Mouse (Mus musculus) liver, embryonic 11.5 days (tissue): ENCODE results near the gene Rbm6. TPM values are rescaled to one million over a fixed set of nuclear protein-coding genes. Genes with fewer than 3 reads are reported as not detected.

Experiments used
- ATAC-seq: fragments of 200-750 bp; cut with Nextera tagmentation; replicated peaks from 2 replicates; pipeline ENCODE4 v1.8.0; 2017; ENCODE audit warnings: moderate number of reproducible peaks, mild to moderate bottlenecking, moderate TSS enrichment, moderate library complexity; ENCODE audit not compliant: low FRiP score
- DNase-seq: peaks from one replicate; pipeline ENCODE4 v3.0.0-alpha.2; 2017; ENCODE audit warnings: low spot score
- H3K27ac ChIP-seq: fragments of 300-500 bp; sonication (generic); 2 replicates; pipeline ENCODE4 v1.5.1; 2014; ENCODE audit warnings: mild to moderate bottlenecking, low read depth, low read length, control low read depth
- H3K27me3 ChIP-seq: fragments of 300-500 bp; sonication (generic); replicated peaks from 2 replicates; pipeline ENCODE4 v1.6.1; 2014; ENCODE audit warnings: low read length, mixed read lengths; ENCODE audit not compliant: control insufficient read depth, insufficient read depth
- H3K36me3 ChIP-seq: fragments of 300-500 bp; sonication (generic); 2 replicates; pipeline ENCODE4 v1.6.1; 2014; ENCODE audit warnings: mild to moderate bottlenecking, low read length, moderate library complexity, mixed read lengths; ENCODE audit not compliant: control insufficient read depth, insufficient read depth
- H3K4me1 ChIP-seq: fragments of 300-500 bp; sonication (generic); replicated peaks from 2 replicates; pipeline ENCODE4 v1.6.1; 2014; ENCODE audit warnings: low read length, mixed read lengths; ENCODE audit not compliant: control insufficient read depth, insufficient read depth
- H3K4me2 ChIP-seq: fragments of 300-500 bp; sonication (generic); 2 replicates; pipeline ENCODE4 v1.6.1; 2014; ENCODE audit warnings: mild to moderate bottlenecking, control low read depth, moderate library complexity
- H3K4me3 ChIP-seq: fragments of 300-500 bp; sonication (generic); 2 replicates; pipeline ENCODE4 v1.5.1; 2014; ENCODE audit warnings: low read depth, low read length, control low read depth
- H3K9ac ChIP-seq: fragments of 300-500 bp; sonication (generic); 2 replicates; pipeline ENCODE4 v1.6.1; 2014; ENCODE audit warnings: low read depth, low read length, control low read depth
- H3K9me3 ChIP-seq: fragments of 300-500 bp; sonication (generic); 2 replicates; pipeline ENCODE4 v1.6.1; 2016; ENCODE audit warnings: low read length, inconsistent platforms, mixed read lengths; ENCODE audit not compliant: control insufficient read depth
- WGBS: fragments of 180-500 bp; shearing (Covaris S2); extraction: QIAGEN DNeasy Blood & Tissue Kit; methylation state at CpG from one replicate; pipeline ENCODE4 v1.1.7; 2014; 5-methylcytosine and 5-hydroxymethylcytosine counted together
- polyA plus RNA-seq: library from polyadenylated mRNA; unstranded; fragments of >200 nt; fragmentation: Nextera tagmentation; extraction: Ambion mirVana; gene quantifications from 2 replicates; pipeline ENCODE4 v1.2.1, GENCODE M21; 2014

Gene Rbm6
- polyA plus RNA-seq, 1 experiment from 2014 or later = 60.9 TPM

DNA sequence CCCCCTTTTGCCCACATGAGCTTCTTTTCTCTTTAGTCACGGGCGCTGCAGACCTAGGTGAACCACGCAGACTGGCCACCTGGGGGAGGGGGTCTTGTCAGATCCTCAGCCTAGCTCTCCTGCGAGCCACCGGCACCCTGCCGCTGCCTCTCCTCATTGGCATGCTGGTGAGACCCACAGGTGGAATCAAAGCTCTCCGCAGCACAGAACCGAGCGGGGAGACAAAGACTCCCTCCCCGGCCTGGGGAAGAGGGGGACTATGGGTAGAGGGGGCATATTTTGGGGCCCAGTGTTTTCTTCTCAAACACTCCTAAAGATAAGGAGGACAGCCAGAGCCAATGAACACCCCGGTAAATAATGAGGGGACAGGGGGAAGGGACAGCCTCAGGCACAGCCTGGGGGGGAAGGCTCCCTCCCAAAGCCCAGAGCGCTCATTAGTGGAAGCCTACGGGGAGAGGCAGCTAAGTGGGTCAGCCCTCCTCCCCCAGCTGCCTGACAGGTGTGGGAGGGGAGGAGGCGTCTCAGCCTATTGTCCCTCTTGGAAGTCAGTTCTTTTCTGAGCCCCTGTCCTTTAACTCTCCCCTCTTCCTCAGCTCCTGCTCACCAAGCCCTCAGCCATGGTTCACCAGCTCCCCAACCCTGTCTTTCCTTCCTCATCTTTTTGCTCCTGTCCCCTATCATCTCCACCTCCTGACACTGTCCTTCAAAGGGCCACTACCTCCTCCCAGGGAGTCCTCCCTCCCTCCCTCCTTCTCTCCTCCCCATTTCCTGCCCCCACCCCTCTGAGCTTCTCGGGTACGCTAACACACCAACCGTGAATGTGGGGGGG is 137.5 kb downstream of the Rbm6 start:
- no peaks in the 10 kb centered on the region for H3K9me3 ChIP-seq
- H3K27ac ChIP-seq = no peak overlapping the region
- DNase-seq (no peak), ATAC-seq (no peak)
- H3K36me3 ChIP-seq = peaks cover 9% of the 10 kb centered on the region
- H3K4me1 ChIP-seq = peaks cover 38% of the 10 kb centered on the region
- peak overlapping the region; percentile 40 for H3K4me2 ChIP-seq
- no peak overlapping the region for H3K9ac ChIP-seq
- no peak overlapping the region for H3K4me3 ChIP-seq
- peaks cover 23% of the 10 kb centered on the region for H3K27me3 ChIP-seq
- WGBS = 10% methylated on average over 17 of the region's 17 CpGs

DNA sequence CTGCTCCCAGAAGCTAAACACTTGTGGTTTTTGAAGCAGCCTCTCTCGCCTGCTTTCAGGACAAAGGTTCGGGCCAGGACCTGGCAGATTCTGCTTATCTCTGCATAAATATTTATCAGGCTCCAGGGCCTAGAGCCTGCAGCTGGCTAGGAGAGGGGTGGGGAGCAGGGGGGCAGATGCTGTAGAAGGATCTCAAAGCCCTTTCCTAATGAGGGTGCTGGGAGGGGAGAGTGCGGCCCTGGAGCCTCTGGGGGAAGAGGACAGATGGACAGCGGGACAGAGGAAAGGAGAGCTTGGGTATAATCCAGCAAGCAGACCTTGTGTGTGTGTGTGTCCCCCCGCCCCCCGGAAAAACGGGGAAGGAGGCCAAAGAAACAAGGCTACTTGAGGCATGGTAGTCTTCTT is 138.5 kb downstream of the Rbm6 start:
- H3K4me1 ChIP-seq = peaks cover 41% of the 10 kb centered on the region
- DNase-seq = no peak
- no peak overlapping the region for H3K4me2 ChIP-seq
- no peak for ATAC-seq
- H3K27ac ChIP-seq = no peak overlapping the region
- H3K4me3 ChIP-seq = no peak overlapping the region
- H3K9ac ChIP-seq = no peak overlapping the region
- 24% methylated on average over 7 of the region's 7 CpGs for WGBS
- no peaks in the 10 kb centered on the region for H3K9me3 ChIP-seq
- peaks cover 23% of the 10 kb centered on the region for H3K27me3 ChIP-seq
- peaks cover 4% of the 10 kb centered on the region; the same call in 1 of the 2 replicates for H3K36me3 ChIP-seq

DNA sequence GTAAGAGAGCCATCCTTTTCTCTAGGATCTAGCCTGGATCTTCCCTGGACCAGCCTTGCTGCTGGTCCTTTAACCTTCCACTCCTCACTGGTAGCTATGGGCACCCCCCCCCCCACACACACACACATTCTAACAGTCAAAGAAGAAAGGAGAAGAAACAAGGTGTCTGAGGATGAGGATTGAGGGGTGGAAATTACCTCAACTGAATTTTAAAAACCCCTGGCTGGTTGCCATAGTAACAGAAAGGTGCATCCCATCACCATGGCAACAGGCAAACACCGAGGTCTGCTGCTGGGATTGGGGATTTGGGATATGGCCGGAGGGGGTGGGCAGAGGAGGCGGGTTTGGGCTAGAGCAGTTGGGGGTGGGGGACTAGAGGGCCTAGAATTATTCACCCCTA is 143.3 kb downstream of the Rbm6 start:
- peaks cover 4% of the 10 kb centered on the region; the same call in 1 of the 2 replicates for H3K27me3 ChIP-seq
- H3K36me3 ChIP-seq = no peaks in the 10 kb centered on the region
- H3K27ac ChIP-seq = no peak overlapping the region
- H3K4me2 ChIP-seq = no peak overlapping the region
- H3K9me3 ChIP-seq = no peaks in the 10 kb centered on the region
- H3K4me1 ChIP-seq = peaks cover 18% of the 10 kb centered on the region
- no peak overlapping the region for H3K4me3 ChIP-seq
- WGBS = 46% methylated on average over 3 of the region's 3 CpGs
- ATAC-seq (no peak), DNase-seq (no peak)
- no peak overlapping the region for H3K9ac ChIP-seq

DNA sequence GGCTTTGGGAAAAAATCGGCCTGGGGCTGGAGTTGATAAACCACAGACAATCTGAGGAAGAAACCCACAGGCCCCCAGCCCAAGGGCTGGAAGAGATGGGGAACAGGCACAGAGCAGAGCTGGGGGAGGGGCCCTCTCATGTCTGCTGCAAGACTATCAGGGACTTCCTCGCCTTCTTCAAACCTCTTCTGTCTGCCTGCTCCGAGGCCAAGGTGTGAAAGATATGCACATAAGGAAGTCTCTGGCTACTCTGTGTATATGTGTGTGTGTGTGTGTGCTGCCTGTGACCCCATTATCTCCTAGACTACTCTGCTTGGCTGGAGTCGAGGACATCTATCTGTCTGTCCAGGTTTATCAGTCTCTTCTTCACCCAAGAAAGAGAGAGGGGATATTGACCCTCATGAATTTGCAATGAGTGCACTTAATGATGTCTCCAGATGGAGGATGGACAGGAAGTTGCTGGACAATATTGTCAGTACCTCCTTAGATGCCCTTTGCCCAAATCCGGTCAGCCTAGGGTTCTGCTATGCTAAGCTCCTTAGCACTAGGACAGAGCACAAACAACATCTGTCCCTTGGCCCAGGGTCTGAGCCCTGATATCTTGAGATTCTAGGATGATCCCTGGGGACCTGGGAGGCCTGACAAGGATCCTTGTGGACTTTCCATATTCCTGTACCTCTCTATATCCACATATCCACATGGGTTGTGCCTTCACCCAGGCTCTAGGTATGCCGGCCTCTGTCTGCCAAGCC is 143.9 kb downstream of the Rbm6 start:
- peaks cover 19% of the 10 kb centered on the region for H3K4me1 ChIP-seq
- H3K27me3 ChIP-seq = peaks cover under 1% of the 10 kb centered on the region; the same call in 1 of the 2 replicates
- 0 out of 2 replicates have a peak overlapping the region, but pooled peaks have one; percentile 7 for H3K9ac ChIP-seq
- DNase-seq (no peak), ATAC-seq (0 out of 2 replicates have a peak, but pooled peaks have one; percentile 5)
- no peaks in the 10 kb centered on the region for H3K9me3 ChIP-seq
- H3K4me3 ChIP-seq = no peak overlapping the region
- H3K36me3 ChIP-seq = no peaks in the 10 kb centered on the region
- H3K4me2 ChIP-seq = no peak overlapping the region
- H3K27ac ChIP-seq = no peak overlapping the region
- WGBS = 35% methylated on average over 6 of the region's 6 CpGs

DNA sequence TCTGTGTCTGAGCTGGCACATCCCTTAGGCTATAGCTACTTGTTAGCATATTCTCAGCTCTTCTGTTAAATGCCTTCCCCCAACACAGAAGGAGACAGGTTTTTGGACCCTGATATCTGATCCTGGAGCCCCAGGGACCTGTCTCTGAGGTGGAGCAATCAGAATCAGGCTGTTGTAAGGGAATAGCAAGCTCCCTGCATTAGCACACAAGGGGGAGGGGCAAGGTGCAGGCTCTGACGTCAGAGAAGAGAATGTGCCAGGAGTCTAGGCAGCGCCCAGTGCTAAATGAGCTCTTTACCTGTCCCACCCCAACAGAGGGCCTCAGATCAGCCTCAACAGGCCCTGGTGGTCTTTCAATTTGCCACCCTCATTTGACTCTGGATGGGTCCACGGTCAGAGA is 146.0 kb downstream of the Rbm6 start:
- H3K4me1 ChIP-seq = peaks cover 31% of the 10 kb centered on the region
- no peak for DNase-seq
- no peak overlapping the region for H3K4me3 ChIP-seq
- ATAC-seq = no peak
- H3K9ac ChIP-seq = no peak overlapping the region
- 0 out of 2 replicates have a peak, but pooled peaks cover 11% of the 10 kb centered on the region for H3K27me3 ChIP-seq
- H3K27ac ChIP-seq = no peak overlapping the region
- no peaks in the 10 kb centered on the region for H3K36me3 ChIP-seq
- no peaks in the 10 kb centered on the region for H3K9me3 ChIP-seq
- H3K4me2 ChIP-seq = no peak overlapping the region
- 59% methylated on average over 3 of the region's 3 CpGs for WGBS

DNA sequence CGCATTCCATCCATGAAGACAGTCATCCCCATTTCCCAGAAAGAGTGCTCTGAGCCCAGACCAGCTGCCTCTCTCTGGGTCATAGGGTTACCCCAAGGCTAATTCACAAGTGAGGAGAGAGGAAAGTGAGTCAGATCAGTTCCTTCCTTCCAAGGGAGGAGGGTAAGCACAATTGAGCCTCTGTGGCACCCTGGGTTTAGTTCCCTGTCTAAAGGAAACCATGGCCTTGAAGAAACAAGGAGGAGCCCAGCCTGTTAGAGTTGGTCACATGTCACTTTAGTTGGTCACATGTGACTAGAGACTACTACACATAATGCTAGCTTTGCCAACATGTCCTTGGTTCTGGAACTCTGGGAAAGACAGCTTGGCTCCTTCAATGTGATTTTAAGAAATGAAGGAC is 148.2 kb downstream of the Rbm6 start:
- Histone ChIP-seq H3K9ac (no peak overlapping the region), H3K4me2 (no peak overlapping the region), H3K27ac (peak overlapping the region; percentile 58; the same call in 1 of the 2 replicates), H3K9me3 (no peaks in the 10 kb centered on the region), H3K4me1 (peaks cover 28% of the 10 kb centered on the region), H3K27me3 (0 out of 2 replicates have a peak, but pooled peaks cover 12% of the 10 kb centered on the region), H3K36me3 (no peaks in the 10 kb centered on the region), H3K4me3 (no peak overlapping the region)
- 72% methylated on average over 1 of the region's 1 CpGs for WGBS
- no peak for DNase-seq
- ATAC-seq = no peak

DNA sequence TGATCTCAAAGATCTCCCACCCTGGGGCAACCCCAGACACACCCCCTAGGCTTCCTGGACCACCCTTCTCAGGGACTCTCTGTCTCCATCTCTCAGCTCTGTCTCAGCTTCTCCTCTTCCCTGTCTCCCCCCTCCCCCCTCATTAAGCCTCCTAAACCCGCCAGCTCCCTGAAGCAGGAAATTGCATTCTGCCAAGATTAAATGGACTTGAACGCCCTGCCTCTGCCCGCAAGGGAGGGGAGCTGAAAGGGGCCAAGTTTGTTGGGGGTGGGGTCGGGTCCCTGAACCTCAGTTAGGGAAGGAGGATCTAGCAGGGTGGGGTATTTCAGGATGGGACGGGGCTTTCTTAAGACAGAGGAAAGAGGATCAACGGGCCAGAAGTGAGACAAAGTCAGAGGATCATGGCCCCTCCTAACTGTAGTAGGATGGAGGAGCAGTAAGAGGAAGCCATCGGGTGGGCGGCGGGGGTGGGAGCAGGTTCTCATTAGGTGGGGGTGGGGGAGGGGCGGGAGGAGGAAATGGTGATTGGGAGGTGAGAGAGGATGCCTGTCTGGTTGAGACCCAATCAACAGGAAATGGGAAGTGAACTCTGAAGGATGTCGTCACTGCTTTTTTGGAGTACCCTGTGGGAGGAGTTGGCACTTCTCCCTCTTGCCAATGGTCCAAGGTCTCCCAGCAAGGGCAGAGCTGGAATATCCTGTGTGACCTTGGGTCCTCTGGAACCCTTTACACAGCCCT is 149.1 kb downstream of the Rbm6 start:
- Histone ChIP-seq H3K36me3 (no peaks in the 10 kb centered on the region), H3K27ac (peak overlapping the region; percentile 58), H3K9ac (peak overlapping the region; percentile 37; the same call in 1 of the 2 replicates), H3K4me2 (peak overlapping the region; percentile 47), H3K9me3 (no peaks in the 10 kb centered on the region), H3K4me3 (no peak overlapping the region), H3K27me3 (peaks cover 15% of the 10 kb centered on the region; the same call in 1 of the 2 replicates), H3K4me1 (peaks cover 25% of the 10 kb centered on the region)
- 6% methylated on average over 11 of the region's 11 CpGs for WGBS
- no peak for DNase-seq
- peak; percentile 29; the same call in 1 of the 2 replicates for ATAC-seq
